Mouse (Mus musculus): Measurements from ENCODE around the gene Armc2. TPM values are rescaled to one million over a fixed set of nuclear protein-coding genes. Genes with fewer than 3 reads are reported as not detected.

The Armc2 gene
- total and polyA plus RNA-seq, 2 experiments from 2014 or later, result 1.7 to 3.3 TPM

- DNase-seq (ENCODE audit: low spot score) (no peak), ATAC-seq (ENCODE audit: insufficient read depth, low read depth) (no peak)
- no peaks in the 10 kb centered on the region for H3K36me3 ChIP-seq (replicated peaks; ENCODE audit: control insufficient read depth, insufficient read depth, low read length)
- 0 out of 2 replicates have a peak overlapping the region, but pooled peaks have one; percentile 1 for H3K27ac ChIP-seq (ENCODE audit: low read depth)
- no peak overlapping the region for H3K4me3 ChIP-seq (ENCODE audit: low read depth, low read length)
- no peaks in the 10 kb centered on the region for H3K27me3 ChIP-seq (ENCODE audit: control insufficient read depth, insufficient read depth, low read length)
- H3K4me1 ChIP-seq (ENCODE audit: control insufficient read depth, insufficient read depth), result peaks cover 30% of the 10 kb centered on the region; the same call in 1 of the 2 replicates
- WGBS, result 37% methylated on average over 4 of the region's 4 CpGs
- TF ChIP-seq CTCF (IDR thresholded peaks at IDR 0.05; ENCODE audit: low read depth) (no peak), EP300 (IDR thresholded peaks at IDR 0.05; ENCODE audit: low read depth) (no peak)
- no peak overlapping the region for H3K9ac ChIP-seq (replicated peaks; ENCODE audit: low read depth, low read length)
- no peaks in the 10 kb centered on the region for H3K9me3 ChIP-seq (replicated peaks; ENCODE audit: control insufficient read depth, low read length)
- H3K4me2 ChIP-seq (ENCODE audit: low read depth, low read length), result no peak overlapping the region
These were observed 136.8 kb downstream of the Armc2 start for GRCm38 (mm10) chr10:41881438-41881837.

- H3K4me1 ChIP-seq (ENCODE audit: control insufficient read depth, insufficient read depth), result peaks cover 28% of the 10 kb centered on the region; the same call in 1 of the 2 replicates
- ATAC-seq (ENCODE audit: insufficient read depth, low read depth), result no peak
These were observed 137.5 kb downstream of the Armc2 start for GRCm38 (mm10) chr10:41880777-41881176.

GRCm38 (mm10) chr10:41880206-41880605, 138.0 kb downstream of the Armc2 start:
- Histone ChIP-seq H3K9me3 (replicated peaks; ENCODE audit: control insufficient read depth, low read length) (no peaks in the 10 kb centered on the region), H3K27ac (ENCODE audit: low read depth) (peak overlapping the region; percentile 7; the same call in 1 of the 2 replicates), H3K4me3 (ENCODE audit: low read depth, low read length) (no peak overlapping the region), H3K27me3 (ENCODE audit: control insufficient read depth, insufficient read depth, low read length) (no peaks in the 10 kb centered on the region), H3K4me1 (ENCODE audit: control insufficient read depth, insufficient read depth) (peaks cover 28% of the 10 kb centered on the region; the same call in 1 of the 2 replicates), H3K36me3 (replicated peaks; ENCODE audit: control insufficient read depth, insufficient read depth, low read length) (no peaks in the 10 kb centered on the region), H3K9ac (replicated peaks; ENCODE audit: low read depth, low read length) (no peak overlapping the region), H3K4me2 (ENCODE audit: low read depth, low read length) (no peak overlapping the region)
- DNase-seq (ENCODE audit: low spot score), result no peak
- 44% methylated on average over 4 of the region's 4 CpGs for WGBS
- ATAC-seq (ENCODE audit: insufficient read depth, low read depth), result no peak
- no peak for TF ChIP-seq CTCF (IDR thresholded peaks at IDR 0.05; ENCODE audit: low read depth)
- TF ChIP-seq EP300 (IDR thresholded peaks at IDR 0.05; ENCODE audit: low read depth), result no peak

More at GRCm38 (mm10) chr10:41880777-41881176, 137.5 kb downstream of the Armc2 start:
- Histone ChIP-seq H3K4me2 (ENCODE audit: low read depth, low read length) (no peak overlapping the region), H3K36me3 (replicated peaks; ENCODE audit: control insufficient read depth, insufficient read depth, low read length) (no peaks in the 10 kb centered on the region), H3K27me3 (ENCODE audit: control insufficient read depth, insufficient read depth, low read length) (no peaks in the 10 kb centered on the region), H3K9me3 (replicated peaks; ENCODE audit: control insufficient read depth, low read length) (no peaks in the 10 kb centered on the region), H3K27ac (ENCODE audit: low read depth) (no peak overlapping the region), H3K4me3 (ENCODE audit: low read depth, low read length) (no peak overlapping the region), H3K9ac (replicated peaks; ENCODE audit: low read depth, low read length) (no peak overlapping the region)
- 29% methylated on average over 1 of the region's 1 CpGs for WGBS
- no peak for TF ChIP-seq CTCF (IDR thresholded peaks at IDR 0.05; ENCODE audit: low read depth)
- no peak for TF ChIP-seq EP300 (IDR thresholded peaks at IDR 0.05; ENCODE audit: low read depth)
- no peak for DNase-seq (ENCODE audit: low spot score)

GRCm38 (mm10) chr10:41879675-41880074, 138.6 kb downstream of the Armc2 start:
- no peaks in the 10 kb centered on the region for H3K9me3 ChIP-seq (replicated peaks; ENCODE audit: control insufficient read depth, low read length)
- H3K27me3 ChIP-seq (ENCODE audit: control insufficient read depth, insufficient read depth, low read length), result no peaks in the 10 kb centered on the region
- H3K9ac ChIP-seq (replicated peaks; ENCODE audit: low read depth, low read length), result no peak overlapping the region
- H3K4me2 ChIP-seq (ENCODE audit: low read depth, low read length), result no peak overlapping the region
- DNase-seq (ENCODE audit: low spot score) (no peak), ATAC-seq (ENCODE audit: insufficient read depth, low read depth) (no peak)
- TF ChIP-seq EP300 (IDR thresholded peaks at IDR 0.05; ENCODE audit: low read depth) (no peak), CTCF (IDR thresholded peaks at IDR 0.05; ENCODE audit: low read depth) (no peak)
- no peak overlapping the region for H3K27ac ChIP-seq (ENCODE audit: low read depth)
- no peak overlapping the region for H3K4me3 ChIP-seq (ENCODE audit: low read depth, low read length)
- 67% methylated on average over 1 of the region's 1 CpGs for WGBS
- H3K36me3 ChIP-seq (replicated peaks; ENCODE audit: control insufficient read depth, insufficient read depth, low read length), result no peaks in the 10 kb centered on the region
- peaks cover 24% of the 10 kb centered on the region; the same call in 1 of the 2 replicates for H3K4me1 ChIP-seq (ENCODE audit: control insufficient read depth, insufficient read depth)

GRCm38 (mm10) chr10:41878344-41878743, 139.9 kb downstream of the Armc2 start:
- H3K4me2 ChIP-seq (ENCODE audit: low read depth, low read length), result no peak overlapping the region
- DNase-seq (ENCODE audit: low spot score) (no peak), ATAC-seq (ENCODE audit: insufficient read depth, low read depth) (peak; percentile 41; the same call in 1 of the 2 replicates)
- H3K27ac ChIP-seq (ENCODE audit: low read depth), result peak overlapping the region; percentile 56
- no peaks in the 10 kb centered on the region for H3K27me3 ChIP-seq (ENCODE audit: control insufficient read depth, insufficient read depth, low read length)
- H3K4me1 ChIP-seq (ENCODE audit: control insufficient read depth, insufficient read depth), result peaks cover 24% of the 10 kb centered on the region; the same call in 1 of the 2 replicates
- 56% methylated on average over 11 of the region's 11 CpGs for WGBS
- TF ChIP-seq EP300 (IDR thresholded peaks at IDR 0.05; ENCODE audit: low read depth) (no peak), CTCF (IDR thresholded peaks at IDR 0.05; ENCODE audit: low read depth) (no peak)
- no peak overlapping the region for H3K9ac ChIP-seq (replicated peaks; ENCODE audit: low read depth, low read length)
- H3K9me3 ChIP-seq (replicated peaks; ENCODE audit: control insufficient read depth, low read length), result no peaks in the 10 kb centered on the region
- H3K4me3 ChIP-seq (ENCODE audit: low read depth, low read length), result no peak overlapping the region
- H3K36me3 ChIP-seq (replicated peaks; ENCODE audit: control insufficient read depth, insufficient read depth, low read length), result no peaks in the 10 kb centered on the region

GRCm38 (mm10) chr10:41875624-41876023, 142.6 kb downstream of the Armc2 start:
- Histone ChIP-seq H3K4me1 (ENCODE audit: control insufficient read depth, insufficient read depth) (0 out of 2 replicates have a peak, but pooled peaks cover 12% of the 10 kb centered on the region), H3K27ac (ENCODE audit: low read depth) (no peak overlapping the region), H3K36me3 (replicated peaks; ENCODE audit: control insufficient read depth, insufficient read depth, low read length) (no peaks in the 10 kb centered on the region), H3K4me2 (ENCODE audit: low read depth, low read length) (no peak overlapping the region), H3K4me3 (ENCODE audit: low read depth, low read length) (no peak overlapping the region), H3K9ac (replicated peaks; ENCODE audit: low read depth, low read length) (no peak overlapping the region), H3K27me3 (ENCODE audit: control insufficient read depth, insufficient read depth, low read length) (no peaks in the 10 kb centered on the region), H3K9me3 (replicated peaks; ENCODE audit: control insufficient read depth, low read length) (no peaks in the 10 kb centered on the region)
- no peak for DNase-seq (ENCODE audit: low spot score)
- no peak for ATAC-seq (ENCODE audit: insufficient read depth, low read depth)
- TF ChIP-seq CTCF (IDR thresholded peaks at IDR 0.05; ENCODE audit: low read depth) (no peak), EP300 (IDR thresholded peaks at IDR 0.05; ENCODE audit: low read depth) (no peak)
